Comparison of ENCODE assay signal across 8 mouse cellular contexts in the genomic region with DNA sequence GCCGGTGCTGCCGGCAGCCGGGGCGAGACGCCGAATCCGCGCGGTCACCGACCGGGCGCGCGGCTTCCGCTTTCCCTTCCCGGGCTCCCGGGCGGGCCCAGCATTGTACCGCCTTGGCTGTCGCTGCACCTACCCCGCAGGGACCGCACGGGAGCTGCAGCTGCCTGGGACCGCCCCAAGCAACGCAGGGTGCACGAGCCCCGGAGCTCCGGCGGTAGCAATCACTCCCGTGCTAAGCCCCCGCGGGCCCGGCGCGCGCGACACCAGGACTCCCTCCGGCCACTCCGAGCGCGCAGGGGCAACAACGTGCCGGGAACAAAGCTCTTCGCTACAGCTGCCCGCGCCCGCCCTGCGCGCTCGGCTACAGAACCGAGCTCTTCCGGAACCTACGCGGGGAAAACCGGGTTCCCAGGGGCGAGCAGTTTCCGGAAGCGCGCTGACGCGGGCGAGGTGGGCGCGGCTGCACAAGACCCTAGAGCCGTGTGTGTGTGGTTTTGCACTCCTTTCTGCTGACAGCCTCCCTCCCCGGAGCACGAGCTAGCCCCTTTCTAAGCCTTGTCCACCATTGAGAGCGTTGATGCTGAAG. TPM values are rescaled to one million over a fixed set of nuclear protein-coding genes. Genes with fewer than 3 reads are reported as not detected.
DNase-seq lines count a peak whose midpoint lies in the region; ATAC-seq lines count a peak whose summit lies in the region.

Panx1 (minus strand) TSS at position 395 of the 586 bp plus-strand sequence.

- peak within 1 kb of the TSS; percentile 79 for H3K4me2 ChIP-seq in embryonic facial prominence, embryonic 15.5 days (replicated peaks)
- peak within 1 kb of the TSS; percentile 83 for H3K4me2 ChIP-seq in heart, embryonic 13.5 days
- peak within 1 kb of the TSS; percentile 76 for H3K4me2 ChIP-seq in kidney, embryonic 16.5 days (replicated peaks; ENCODE audit: low read depth, low read length)
- peak within 1 kb of the TSS; percentile 75 for H3K4me2 ChIP-seq in liver, embryonic 13.5 days
- H3K4me2 ChIP-seq in stomach, embryonic 14.5 days (replicated peaks; ENCODE audit: low read depth, low read length), result peak within 1 kb of the TSS; percentile 60

- peak within 1 kb of the TSS; percentile 85 for H3K9ac ChIP-seq in embryonic facial prominence, embryonic 15.5 days
- H3K9ac ChIP-seq in heart, embryonic 13.5 days, result peak within 1 kb of the TSS; percentile 90
- peak within 1 kb of the TSS; percentile 84 for H3K9ac ChIP-seq in kidney, embryonic 16.5 days (replicated peaks; ENCODE audit: low read length)
- H3K9ac ChIP-seq in liver, embryonic 13.5 days, result peak within 1 kb of the TSS; percentile 67
- H3K9ac ChIP-seq in stomach, embryonic 14.5 days (replicated peaks; ENCODE audit: low read depth, low read length), result peak within 1 kb of the TSS; percentile 60

- under 1% methylated on average over 66 of the region's 68 CpGs for WGBS in embryonic facial prominence, embryonic 15.5 days
- under 1% methylated on average over 67 of the region's 68 CpGs for WGBS in heart, embryonic 13.5 days
- under 1% methylated on average over 60 of the region's 68 CpGs for WGBS in kidney, embryonic 16.5 days
- under 1% methylated on average over 60 of the region's 68 CpGs for WGBS in liver, embryonic 13.5 days (ENCODE audit: insufficient replicate concordance)
- under 1% methylated on average over 68 of the region's 68 CpGs for WGBS in stomach, embryonic 14.5 days

- DNase-seq in cerebellum, adult 8-10 months, result peak; percentile 3
- DNase-seq in cerebellum, adult 11 months, result no peak
- peak; percentile 8 for DNase-seq in liver, embryonic 13.5 days
- DNase-seq in natural killer cell, adult 2 months (ENCODE audit: low spot score in 2 of 2), result peak; percentile 78 to 84

- peak; percentile 83 for ATAC-seq in embryonic facial prominence, embryonic 15.5 days (ENCODE audit: insufficient number of reproducible peaks, low FRiP score, low TSS enrichment, low read depth)
- peak; percentile 64; the same call in 1 of the 2 replicates for ATAC-seq in heart, embryonic 13.5 days (ENCODE audit: extremely low read depth, insufficient number of reproducible peaks, low FRiP score, low TSS enrichment)
- ATAC-seq in kidney, embryonic 16.5 days (ENCODE audit: low FRiP score, low TSS enrichment), result peak; percentile 85
- ATAC-seq in liver, embryonic 13.5 days (ENCODE audit: low read depth), result peak; percentile 76
- peak; percentile 90 for ATAC-seq in stomach, embryonic 14.5 days (ENCODE audit: insufficient number of reproducible peaks, insufficient read depth, low FRiP score, low read depth)

- H3K4me3 ChIP-seq in embryonic facial prominence, embryonic 15.5 days (replicated peaks), result peak within 1 kb of the TSS; percentile 86
- H3K4me3 ChIP-seq in heart, embryonic 13.5 days, result peak within 1 kb of the TSS; percentile 90
- peak within 1 kb of the TSS; percentile 66 for H3K4me3 ChIP-seq in kidney, embryonic 16.5 days (ENCODE audit: low read length)
- peak within 1 kb of the TSS; percentile 69 for H3K4me3 ChIP-seq in liver, embryonic 13.5 days (replicated peaks)
- H3K4me3 ChIP-seq in stomach, embryonic 14.5 days (ENCODE audit: low read depth, low read length), result peak within 1 kb of the TSS; percentile 91

- H3K4me1 ChIP-seq in embryonic facial prominence, embryonic 15.5 days, result peaks cover 24% of the 10 kb centered on the region
- H3K4me1 ChIP-seq in heart, embryonic 13.5 days, result peaks cover 25% of the 10 kb centered on the region
- peaks cover 16% of the 10 kb centered on the region for H3K4me1 ChIP-seq in kidney, embryonic 16.5 days (ENCODE audit: insufficient read depth, low read length)
- H3K4me1 ChIP-seq in liver, embryonic 13.5 days (replicated peaks), result peaks cover 13% of the 10 kb centered on the region; the same call in 1 of the 2 replicates
- peaks cover 8% of the 10 kb centered on the region; the same call in 1 of the 2 replicates for H3K4me1 ChIP-seq in stomach, embryonic 14.5 days (ENCODE audit: control insufficient read depth, insufficient read depth, low read length)

- H3K27me3 ChIP-seq in embryonic facial prominence, embryonic 15.5 days, result no peaks in the 10 kb centered on the region
- no peaks in the 10 kb centered on the region; the same call in 1 of the 2 replicates for H3K27me3 ChIP-seq in heart, embryonic 13.5 days (replicated peaks)
- no peaks in the 10 kb centered on the region for H3K27me3 ChIP-seq in kidney, embryonic 16.5 days (ENCODE audit: insufficient read depth, low read length)
- H3K27me3 ChIP-seq in liver, embryonic 13.5 days, result peaks cover 25% of the 10 kb centered on the region
- H3K27me3 ChIP-seq in stomach, embryonic 14.5 days (ENCODE audit: control insufficient read depth, insufficient read depth, low read length), result no peaks in the 10 kb centered on the region

- peak within 1 kb of the TSS; percentile 85 for H3K27ac ChIP-seq in embryonic facial prominence, embryonic 15.5 days (replicated peaks)
- H3K27ac ChIP-seq in heart, embryonic 13.5 days (replicated peaks), result peak within 1 kb of the TSS; percentile 65
- peak within 1 kb of the TSS; percentile 78 for H3K27ac ChIP-seq in kidney, embryonic 16.5 days (ENCODE audit: low read length)
- no peak within 1 kb of the TSS for H3K27ac ChIP-seq in liver, embryonic 13.5 days
- peak within 1 kb of the TSS; percentile 71 for H3K27ac ChIP-seq in stomach, embryonic 14.5 days (ENCODE audit: low read length)

- H3K36me3 ChIP-seq in embryonic facial prominence, embryonic 15.5 days, result no peaks in the 10 kb centered on the region
- H3K36me3 ChIP-seq in heart, embryonic 13.5 days, result no peaks in the 10 kb centered on the region
- H3K36me3 ChIP-seq in kidney, embryonic 16.5 days (ENCODE audit: insufficient read depth, low read length), result no peaks in the 10 kb centered on the region; the same call in 1 of the 2 replicates
- no peaks in the 10 kb centered on the region for H3K36me3 ChIP-seq in liver, embryonic 13.5 days
- H3K36me3 ChIP-seq in stomach, embryonic 14.5 days (ENCODE audit: control insufficient read depth, insufficient read depth, low read length), result no peaks in the 10 kb centered on the region

- no peaks in the 10 kb centered on the region for H3K9me3 ChIP-seq in embryonic facial prominence, embryonic 15.5 days (replicated peaks)
- H3K9me3 ChIP-seq in heart, embryonic 13.5 days, result no peaks in the 10 kb centered on the region
- H3K9me3 ChIP-seq in kidney, embryonic 16.5 days (ENCODE audit: low read length), result no peaks in the 10 kb centered on the region
- H3K9me3 ChIP-seq in liver, embryonic 13.5 days (replicated peaks), result no peaks in the 10 kb centered on the region
- no peaks in the 10 kb centered on the region for H3K9me3 ChIP-seq in stomach, embryonic 14.5 days (ENCODE audit: control insufficient read depth, low read depth, low read length)

RNA-seq across cellular contexts. Expression of gene Panx1, which starts in this region (rescaled TPM):
- 43.4 and 45.7 TPM in 2 replicates for polyA plus RNA-seq in embryonic facial prominence, embryonic 15.5 days (2015; fragmentation: Nextera tagmentation; extraction: Ambion mirVana)
- 21.7 and 24.7 TPM in 2 replicates for polyA plus RNA-seq in heart, embryonic 13.5 days (2015; fragmentation: Nextera tagmentation; extraction: Ambion mirVana)
- polyA plus RNA-seq in kidney, embryonic 16.5 days (2015; fragmentation: Nextera tagmentation; extraction: Ambion mirVana), result 40.7 and 42.6 TPM in 2 replicates
- 7.9 and 8.0 TPM in 2 replicates for polyA plus RNA-seq in liver, embryonic 13.5 days (2015; fragmentation: Nextera tagmentation; extraction: Ambion mirVana)
- 51.7 TPM in 2 replicates for polyA plus RNA-seq in stomach, embryonic 14.5 days (2014; fragmentation: Nextera tagmentation; extraction: Ambion mirVana)
